Mouse (Mus musculus): ENCODE measurements around the gene Mrps17. TPM values are rescaled to one million over a fixed set of nuclear protein-coding genes. Genes with fewer than 3 reads are reported as not detected.

Mrps17 gene
- polyA plus RNA-seq, 1 experiment from 2014 or later, result 164 TPM

DNA sequence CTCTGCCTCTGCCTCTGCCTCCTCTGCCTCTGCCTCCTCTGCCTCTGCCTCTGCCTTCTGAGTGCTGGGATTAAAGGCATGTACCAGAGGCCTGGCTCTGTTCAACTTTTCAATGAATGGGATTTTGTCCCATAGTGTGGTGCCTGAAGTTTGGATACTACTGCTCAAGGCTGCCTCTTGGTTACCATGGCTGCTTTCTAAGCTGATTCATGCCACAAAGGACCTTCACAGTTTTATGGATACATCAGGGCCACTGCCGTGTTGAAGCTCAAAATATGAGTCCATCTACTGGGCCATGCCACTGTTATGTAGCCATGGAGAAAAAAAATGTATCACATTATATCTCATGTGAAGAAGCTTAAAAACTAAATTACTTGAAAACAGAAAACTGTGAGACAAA lies 13.6 kb upstream of the Mrps17 start:
- Histone ChIP-seq H3K27ac (ENCODE audit: low read length) (no peak overlapping the region), H3K4me3 (ENCODE audit: low read length) (no peak overlapping the region), H3K4me1 (replicated peaks; ENCODE audit: control insufficient read depth, insufficient read depth, low read length) (no peaks in the 10 kb centered on the region), H3K27me3 (ENCODE audit: control insufficient read depth, insufficient read depth, low read depth, low read length) (no peaks in the 10 kb centered on the region; the same call in 1 of the 2 replicates), H3K36me3 (ENCODE audit: control insufficient read depth, insufficient read depth, low read length) (no peaks in the 10 kb centered on the region), H3K9me3 (ENCODE audit: control insufficient read depth, low read length) (no peaks in the 10 kb centered on the region), H3K4me2 (ENCODE audit: low read depth, low read length) (no peak overlapping the region), H3K9ac (ENCODE audit: low read length) (no peak overlapping the region)
- ATAC-seq (ENCODE audit: low read depth), result no peak
- WGBS, result 63% methylated on average over 1 of the region's 1 CpGs

DNA sequence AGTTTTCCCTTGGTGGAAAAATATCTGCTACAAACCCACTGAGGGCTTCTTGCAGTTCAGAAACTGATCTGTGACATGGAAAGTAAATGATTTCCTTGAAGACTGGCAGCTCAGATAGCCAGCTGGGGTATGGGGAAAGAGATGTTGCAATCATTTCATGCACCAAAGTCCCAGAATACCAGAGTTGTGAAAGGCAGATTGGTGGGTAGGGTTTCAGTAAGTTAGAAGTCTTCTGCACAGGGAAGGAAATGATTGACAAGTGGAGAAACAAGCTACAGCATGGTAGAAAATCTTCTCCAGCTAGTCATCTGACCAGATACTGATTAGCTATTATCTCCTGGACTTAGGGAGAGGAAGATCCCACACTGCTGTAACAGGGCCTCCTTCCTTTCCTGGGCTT lies 11.9 kb upstream of the Mrps17 start:
- H3K9ac ChIP-seq (ENCODE audit: low read length), result no peak overlapping the region
- no peaks in the 10 kb centered on the region; the same call in 1 of the 2 replicates for H3K27me3 ChIP-seq (ENCODE audit: control insufficient read depth, insufficient read depth, low read depth, low read length)
- no peak overlapping the region for H3K27ac ChIP-seq (ENCODE audit: low read length)
- no peak for ATAC-seq (ENCODE audit: low read depth)
- no peak overlapping the region for H3K4me3 ChIP-seq (ENCODE audit: low read length)
- H3K9me3 ChIP-seq (ENCODE audit: control insufficient read depth, low read length), result no peaks in the 10 kb centered on the region
- no peaks in the 10 kb centered on the region for H3K36me3 ChIP-seq (ENCODE audit: control insufficient read depth, insufficient read depth, low read length)
- H3K4me1 ChIP-seq (replicated peaks; ENCODE audit: control insufficient read depth, insufficient read depth, low read length), result no peaks in the 10 kb centered on the region
- no peak overlapping the region for H3K4me2 ChIP-seq (ENCODE audit: low read depth, low read length)

DNA sequence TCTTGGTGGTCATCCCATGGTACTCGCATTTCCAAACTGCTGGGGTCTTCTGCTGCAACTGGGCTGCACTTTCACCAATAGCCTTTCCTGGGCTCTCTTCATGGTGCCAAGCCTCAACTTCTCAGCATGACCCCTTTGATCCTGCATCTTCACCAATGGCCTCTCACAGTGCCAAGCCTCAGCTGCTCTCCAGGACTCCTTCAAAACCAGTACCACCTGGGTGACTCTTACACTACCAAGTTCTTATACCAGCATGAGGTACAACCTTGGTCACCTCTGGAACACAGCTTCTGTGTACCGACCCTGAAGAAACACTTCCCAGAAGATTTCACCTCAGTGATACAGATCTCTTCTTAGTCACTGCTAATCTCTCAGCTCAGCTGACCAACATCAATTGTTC lies 6.9 kb upstream of the Mrps17 start, which contains the start of gene Sept14:
TSS of gene Sept14 (minus strand) at position 101 of the 400 bp plus-strand sequence.
- H3K4me1 ChIP-seq (replicated peaks; ENCODE audit: control insufficient read depth, insufficient read depth, low read length), result no peaks in the 10 kb centered on the region
- no peak within 1 kb of the TSS for H3K27ac ChIP-seq (ENCODE audit: low read length)
- H3K27me3 ChIP-seq (ENCODE audit: control insufficient read depth, insufficient read depth, low read depth, low read length), result no peaks in the 10 kb centered on the region
- H3K4me3 ChIP-seq (ENCODE audit: low read length), result no peak within 1 kb of the TSS
- WGBS, result 51% methylated on average over 2 of the region's 2 CpGs
- no peak within 1 kb of the TSS for H3K4me2 ChIP-seq (ENCODE audit: low read depth, low read length)
- H3K36me3 ChIP-seq (ENCODE audit: control insufficient read depth, insufficient read depth, low read length), result no peaks in the 10 kb centered on the region
- no peaks in the 10 kb centered on the region for H3K9me3 ChIP-seq (ENCODE audit: control insufficient read depth, low read length)
- no peak for ATAC-seq (ENCODE audit: low read depth)
- H3K9ac ChIP-seq (ENCODE audit: low read length), result no peak within 1 kb of the TSS

- no peak overlapping the region for H3K27ac ChIP-seq (ENCODE audit: low read length)
- H3K4me3 ChIP-seq (ENCODE audit: low read length), result no peak overlapping the region
- H3K27me3 ChIP-seq (ENCODE audit: control insufficient read depth, insufficient read depth, low read depth, low read length), result no peaks in the 10 kb centered on the region
- 77% methylated on average over 9 of the region's 9 CpGs for WGBS
- H3K9me3 ChIP-seq (ENCODE audit: control insufficient read depth, low read length), result no peaks in the 10 kb centered on the region
- H3K36me3 ChIP-seq (ENCODE audit: control insufficient read depth, insufficient read depth, low read length), result peaks cover 31% of the 10 kb centered on the region
- H3K9ac ChIP-seq (ENCODE audit: low read length), result no peak overlapping the region
- no peak for ATAC-seq (ENCODE audit: low read depth)
- H3K4me1 ChIP-seq (replicated peaks; ENCODE audit: control insufficient read depth, insufficient read depth, low read length), result peaks cover 6% of the 10 kb centered on the region
- no peak overlapping the region for H3K4me2 ChIP-seq (ENCODE audit: low read depth, low read length)
Observed at GRCm38 (mm10) chr5:129717016-129717415, 1.7 kb downstream of the Mrps17 start.

GRCm38 (mm10) chr5:129720176-129720575 lies 4.9 kb downstream of the Mrps17 start:
- 82% methylated on average over 3 of the region's 3 CpGs for WGBS
- no peaks in the 10 kb centered on the region for H3K9me3 ChIP-seq (ENCODE audit: control insufficient read depth, low read length)
- no peak overlapping the region for H3K9ac ChIP-seq (ENCODE audit: low read length)
- H3K27ac ChIP-seq (ENCODE audit: low read length), result no peak overlapping the region
- H3K4me3 ChIP-seq (ENCODE audit: low read length), result no peak overlapping the region
- no peak overlapping the region for H3K4me2 ChIP-seq (ENCODE audit: low read depth, low read length)
- H3K4me1 ChIP-seq (replicated peaks; ENCODE audit: control insufficient read depth, insufficient read depth, low read length), result peaks cover 10% of the 10 kb centered on the region
- ATAC-seq (ENCODE audit: low read depth), result no peak
- peaks cover 31% of the 10 kb centered on the region for H3K36me3 ChIP-seq (ENCODE audit: control insufficient read depth, insufficient read depth, low read length)
- H3K27me3 ChIP-seq (ENCODE audit: control insufficient read depth, insufficient read depth, low read depth, low read length), result no peaks in the 10 kb centered on the region

DNA sequence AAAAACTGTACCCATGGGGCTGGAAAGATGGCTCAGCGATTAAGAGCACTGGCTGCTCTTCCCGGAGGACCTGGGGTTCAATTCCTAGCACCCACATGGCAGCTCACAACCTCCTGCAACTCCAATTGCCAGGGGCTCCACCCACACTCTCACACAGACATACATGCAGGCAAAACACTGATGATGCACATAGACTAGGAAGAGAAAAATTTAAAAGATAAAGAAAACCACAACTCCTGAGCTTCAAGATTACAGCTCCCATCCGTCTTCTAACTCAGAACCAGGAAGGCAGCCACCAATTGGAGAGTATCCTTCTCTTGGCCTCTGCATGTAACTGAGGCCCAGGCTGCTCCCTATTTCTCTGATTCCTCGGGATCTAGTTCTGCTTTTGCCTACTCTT lies 9.0 kb downstream of the Mrps17 start:
- Histone ChIP-seq H3K27ac (ENCODE audit: low read length) (peak overlapping the region; percentile 98), H3K4me1 (replicated peaks; ENCODE audit: control insufficient read depth, insufficient read depth, low read length) (peaks cover 10% of the 10 kb centered on the region), H3K9ac (ENCODE audit: low read length) (peak overlapping the region; percentile 93), H3K9me3 (ENCODE audit: control insufficient read depth, low read length) (no peaks in the 10 kb centered on the region), H3K4me3 (ENCODE audit: low read length) (peak overlapping the region; percentile 82), H3K4me2 (ENCODE audit: low read depth, low read length) (peak overlapping the region; percentile 65), H3K36me3 (ENCODE audit: control insufficient read depth, insufficient read depth, low read length) (peaks cover 9% of the 10 kb centered on the region; the same call in 1 of the 2 replicates), H3K27me3 (ENCODE audit: control insufficient read depth, insufficient read depth, low read depth, low read length) (no peaks in the 10 kb centered on the region)
- no peak for ATAC-seq (ENCODE audit: low read depth)
- 49% methylated on average over 4 of the region's 4 CpGs for WGBS

- under 1% methylated on average over 81 of the region's 93 CpGs for WGBS
- peaks cover 18% of the 10 kb centered on the region for H3K4me1 ChIP-seq (replicated peaks; ENCODE audit: control insufficient read depth, insufficient read depth, low read length)
Observed at GRCm38 (mm10) chr5:129724834-129725773, 9.8 kb downstream of the Mrps17 start, which contains the start of gene Nipsnap2. TSS of gene Nipsnap2 (plus strand) at chr5:129725063.

GRCm38 (mm10) chr5:129725774-129726392 lies 10.6 kb downstream of the Mrps17 start:
- no peaks in the 10 kb centered on the region for H3K36me3 ChIP-seq (ENCODE audit: control insufficient read depth, insufficient read depth, low read length)
- peak overlapping the region; percentile 65 for H3K4me2 ChIP-seq (ENCODE audit: low read depth, low read length)
- peaks cover 19% of the 10 kb centered on the region for H3K4me1 ChIP-seq (replicated peaks; ENCODE audit: control insufficient read depth, insufficient read depth, low read length)
- H3K9me3 ChIP-seq (ENCODE audit: control insufficient read depth, low read length), result no peaks in the 10 kb centered on the region
- H3K9ac ChIP-seq (ENCODE audit: low read length), result peak overlapping the region; percentile 93
- ATAC-seq (ENCODE audit: low read depth), result no peak
- peak overlapping the region; percentile 98 for H3K27ac ChIP-seq (ENCODE audit: low read length)
- H3K27me3 ChIP-seq (ENCODE audit: control insufficient read depth, insufficient read depth, low read depth, low read length), result no peaks in the 10 kb centered on the region
- H3K4me3 ChIP-seq (ENCODE audit: low read length), result peak overlapping the region; percentile 82
- WGBS, result 20% methylated on average over 7 of the region's 7 CpGs

More at GRCm38 (mm10) chr5:129724834-129725773, 9.8 kb downstream of the Mrps17 start, which contains the start of gene Nipsnap2:
- Histone ChIP-seq H3K27me3 (ENCODE audit: control insufficient read depth, insufficient read depth, low read depth, low read length) (no peaks in the 10 kb centered on the region), H3K9me3 (ENCODE audit: control insufficient read depth, low read length) (no peaks in the 10 kb centered on the region), H3K36me3 (ENCODE audit: control insufficient read depth, insufficient read depth, low read length) (peaks cover 1% of the 10 kb centered on the region; the same call in 1 of the 2 replicates), H3K4me2 (ENCODE audit: low read depth, low read length) (peak within 1 kb of the TSS; percentile 65), H3K4me3 (ENCODE audit: low read length) (peak within 1 kb of the TSS; percentile 82), H3K27ac (ENCODE audit: low read length) (peak within 1 kb of the TSS; percentile 98), H3K9ac (ENCODE audit: low read length) (peak within 1 kb of the TSS; percentile 93)
- ATAC-seq (ENCODE audit: low read depth), result peak; percentile 97

GRCm38 (mm10) chr5:129726784-129727183 lies 11.5 kb downstream of the Mrps17 start:
- peaks cover 21% of the 10 kb centered on the region for H3K4me1 ChIP-seq (replicated peaks; ENCODE audit: control insufficient read depth, insufficient read depth, low read length)
- 76% methylated on average over 3 of the region's 3 CpGs for WGBS
- H3K27ac ChIP-seq (ENCODE audit: low read length), result no peak overlapping the region
- no peaks in the 10 kb centered on the region for H3K36me3 ChIP-seq (ENCODE audit: control insufficient read depth, insufficient read depth, low read length)
- no peak overlapping the region for H3K4me2 ChIP-seq (ENCODE audit: low read depth, low read length)
- H3K4me3 ChIP-seq (ENCODE audit: low read length), result no peak overlapping the region
- no peaks in the 10 kb centered on the region for H3K27me3 ChIP-seq (ENCODE audit: control insufficient read depth, insufficient read depth, low read depth, low read length)
- H3K9ac ChIP-seq (ENCODE audit: low read length), result no peak overlapping the region
- no peaks in the 10 kb centered on the region for H3K9me3 ChIP-seq (ENCODE audit: control insufficient read depth, low read length)
- ATAC-seq (ENCODE audit: low read depth), result no peak
